Mouse (Mus musculus): ENCODE measurements around the gene Mrpl43. TPM values are rescaled to one million over a fixed set of nuclear protein-coding genes. Genes with fewer than 3 reads are reported as not detected.

The Mrpl43 gene
- polyA plus RNA-seq, 1 experiment: 32.5 TPM

- H3K9me3 ChIP-seq (replicated peaks; ENCODE audit: control insufficient read depth, insufficient read depth, low read length, poor library complexity, severe bottlenecking): no peaks in the 10 kb centered on the region
- H3K9ac ChIP-seq (ENCODE audit: low read depth, poor library complexity, severe bottlenecking): peak within 1 kb of the TSS; percentile 66
- H3K36me3 ChIP-seq (ENCODE audit: control insufficient read depth, insufficient read depth, low read length, poor library complexity, severe bottlenecking): no peaks in the 10 kb centered on the region
- H3K27ac ChIP-seq (ENCODE audit: insufficient read depth, low read length): no peak within 1 kb of the TSS
- H3K4me3 ChIP-seq (ENCODE audit: low read depth, low read length): peak within 1 kb of the TSS; percentile 84
- H3K4me1 ChIP-seq (ENCODE audit: control insufficient read depth, insufficient read depth, low read length): peaks cover 12% of the 10 kb centered on the region
- no peaks in the 10 kb centered on the region for H3K27me3 ChIP-seq (ENCODE audit: control insufficient read depth, insufficient read depth, low read length, poor library complexity, severe bottlenecking)
- TF ChIP-seq POLR2A (IDR thresholded peaks at IDR 0.05; ENCODE audit: insufficient read depth, low read length) (no peak), CTCF (IDR thresholded peaks at IDR 0.05; ENCODE audit: low read depth, low read length) (peak; percentile 9), EP300 (IDR thresholded peaks at IDR 0.05; ENCODE audit: insufficient read depth, low read depth, low read length) (no peak)
Observed at GRCm38 (mm10) chr19:44988831-44989566, 17.2 kb downstream of the Mrpl43 start, which contains the start of gene Sema4g. Gene Sema4g (plus strand): TSS chr19:44989101.

- Histone ChIP-seq H3K27ac (ENCODE audit: insufficient read depth, low read length) (no peak overlapping the region), H3K9ac (ENCODE audit: low read depth, poor library complexity, severe bottlenecking) (no peak overlapping the region), H3K36me3 (ENCODE audit: control insufficient read depth, insufficient read depth, low read length, poor library complexity, severe bottlenecking) (no peaks in the 10 kb centered on the region), H3K9me3 (replicated peaks; ENCODE audit: control insufficient read depth, insufficient read depth, low read length, poor library complexity, severe bottlenecking) (no peaks in the 10 kb centered on the region), H3K4me3 (ENCODE audit: low read depth, low read length) (no peak overlapping the region), H3K27me3 (ENCODE audit: control insufficient read depth, insufficient read depth, low read length, poor library complexity, severe bottlenecking) (no peaks in the 10 kb centered on the region), H3K4me1 (ENCODE audit: control insufficient read depth, insufficient read depth, low read length) (peaks cover 12% of the 10 kb centered on the region)
- no peak for TF ChIP-seq EP300 (IDR thresholded peaks at IDR 0.05; ENCODE audit: insufficient read depth, low read depth, low read length)
- TF ChIP-seq POLR2A (IDR thresholded peaks at IDR 0.05; ENCODE audit: insufficient read depth, low read length): no peak
- no peak for TF ChIP-seq CTCF (IDR thresholded peaks at IDR 0.05; ENCODE audit: low read depth, low read length)
Observed at GRCm38 (mm10) chr19:44988321-44988720, 17.9 kb downstream of the Mrpl43 start.

- H3K4me3 ChIP-seq (ENCODE audit: low read depth, low read length): no peak overlapping the region
- H3K4me1 ChIP-seq (ENCODE audit: control insufficient read depth, insufficient read depth, low read length): peaks cover 12% of the 10 kb centered on the region
Observed at GRCm38 (mm10) chr19:44987851-44988250, 18.4 kb downstream of the Mrpl43 start.

GRCm38 (mm10) chr19:44987004-44987403 lies 19.2 kb downstream of the Mrpl43 start:
- Histone ChIP-seq H3K4me1 (ENCODE audit: control insufficient read depth, insufficient read depth, low read length) (peaks cover 7% of the 10 kb centered on the region), H3K9me3 (replicated peaks; ENCODE audit: control insufficient read depth, insufficient read depth, low read length, poor library complexity, severe bottlenecking) (no peaks in the 10 kb centered on the region), H3K27me3 (ENCODE audit: control insufficient read depth, insufficient read depth, low read length, poor library complexity, severe bottlenecking) (no peaks in the 10 kb centered on the region), H3K27ac (ENCODE audit: insufficient read depth, low read length) (no peak overlapping the region), H3K4me3 (ENCODE audit: low read depth, low read length) (no peak overlapping the region), H3K9ac (ENCODE audit: low read depth, poor library complexity, severe bottlenecking) (no peak overlapping the region), H3K36me3 (ENCODE audit: control insufficient read depth, insufficient read depth, low read length, poor library complexity, severe bottlenecking) (no peaks in the 10 kb centered on the region)
- TF ChIP-seq EP300 (IDR thresholded peaks at IDR 0.05; ENCODE audit: insufficient read depth, low read depth, low read length): no peak
- TF ChIP-seq POLR2A (IDR thresholded peaks at IDR 0.05; ENCODE audit: insufficient read depth, low read length): no peak

More at GRCm38 (mm10) chr19:44987851-44988250, 18.4 kb downstream of the Mrpl43 start:
- Histone ChIP-seq H3K36me3 (ENCODE audit: control insufficient read depth, insufficient read depth, low read length, poor library complexity, severe bottlenecking) (no peaks in the 10 kb centered on the region), H3K9ac (ENCODE audit: low read depth, poor library complexity, severe bottlenecking) (no peak overlapping the region), H3K27ac (ENCODE audit: insufficient read depth, low read length) (no peak overlapping the region), H3K9me3 (replicated peaks; ENCODE audit: control insufficient read depth, insufficient read depth, low read length, poor library complexity, severe bottlenecking) (no peaks in the 10 kb centered on the region), H3K27me3 (ENCODE audit: control insufficient read depth, insufficient read depth, low read length, poor library complexity, severe bottlenecking) (no peaks in the 10 kb centered on the region)
- no peak for TF ChIP-seq EP300 (IDR thresholded peaks at IDR 0.05; ENCODE audit: insufficient read depth, low read depth, low read length)
- no peak for TF ChIP-seq POLR2A (IDR thresholded peaks at IDR 0.05; ENCODE audit: insufficient read depth, low read length)
- TF ChIP-seq CTCF (IDR thresholded peaks at IDR 0.05; ENCODE audit: low read depth, low read length): no peak

GRCm38 (mm10) chr19:44985159-44985988 lies 20.9 kb downstream of the Mrpl43 start:
- TF ChIP-seq EP300 (IDR thresholded peaks at IDR 0.05; ENCODE audit: insufficient read depth, low read depth, low read length) (no peak), POLR2A (IDR thresholded peaks at IDR 0.05; ENCODE audit: insufficient read depth, low read length) (no peak), CTCF (IDR thresholded peaks at IDR 0.05; ENCODE audit: low read depth, low read length) (no peak)
- H3K27me3 ChIP-seq (ENCODE audit: control insufficient read depth, insufficient read depth, low read length, poor library complexity, severe bottlenecking): no peaks in the 10 kb centered on the region
- no peak overlapping the region for H3K27ac ChIP-seq (ENCODE audit: insufficient read depth, low read length)
- H3K9ac ChIP-seq (ENCODE audit: low read depth, poor library complexity, severe bottlenecking): no peak overlapping the region
- H3K4me1 ChIP-seq (ENCODE audit: control insufficient read depth, insufficient read depth, low read length): peaks cover 1% of the 10 kb centered on the region
- no peak overlapping the region for H3K4me3 ChIP-seq (ENCODE audit: low read depth, low read length)
- no peaks in the 10 kb centered on the region for H3K9me3 ChIP-seq (replicated peaks; ENCODE audit: control insufficient read depth, insufficient read depth, low read length, poor library complexity, severe bottlenecking)
- peaks cover 6% of the 10 kb centered on the region for H3K36me3 ChIP-seq (ENCODE audit: control insufficient read depth, insufficient read depth, low read length, poor library complexity, severe bottlenecking)
